Mouse (Mus musculus) ES-E14 (cell line): Measurements from ENCODE around the gene Gpr146.

Source experiments
- HCFC1 ChIP-seq: IDR thresholded peaks from 2 replicates; pipeline ENCODE4 v1.6.1; 2012; ENCODE audit warnings: low read length, inconsistent platforms, borderline replicate concordance; ENCODE audit not compliant: insufficient read depth
- MAFK ChIP-seq: IDR thresholded peaks from 2 replicates; pipeline ENCODE4 v1.6.1; 2014; ENCODE audit warnings: mild to moderate bottlenecking, low read depth, low read length, inconsistent platforms; ENCODE audit not compliant: insufficient read depth
- ZC3H11A ChIP-seq: IDR thresholded peaks from 2 replicates; pipeline ENCODE4 v1.6.1; 2012; ENCODE audit warnings: low read depth, mild to moderate bottlenecking, inconsistent platforms, low read length, borderline replicate concordance
- ZNF384 ChIP-seq: IDR thresholded peaks from 2 replicates; pipeline ENCODE4 v1.6.1; 2012; ENCODE audit warnings: low read depth, low read length, inconsistent platforms

GRCm38 (mm10) chr5:139347225-139347624, 30.3 kb upstream of the Gpr146 start:
- TF ChIP-seq MAFK, result no peak
- no peak for TF ChIP-seq HCFC1
- TF ChIP-seq ZNF384, result no peak
- TF ChIP-seq ZC3H11A, result no peak
